Mouse (Mus musculus) embryo, embryonic 11.5 days (tissue): ENCODE measurements around the gene Efhd1.
A peak's percentile ranks its signal among the peaks of the same experiment; 100 is the strongest.

Experiments used
- DNase-seq: peaks from one replicate; pipeline ENCODE4 v3.0.0-alpha.2; 2012; ENCODE audit warnings: low read depth, low spot score

Gene Efhd1

DNA sequence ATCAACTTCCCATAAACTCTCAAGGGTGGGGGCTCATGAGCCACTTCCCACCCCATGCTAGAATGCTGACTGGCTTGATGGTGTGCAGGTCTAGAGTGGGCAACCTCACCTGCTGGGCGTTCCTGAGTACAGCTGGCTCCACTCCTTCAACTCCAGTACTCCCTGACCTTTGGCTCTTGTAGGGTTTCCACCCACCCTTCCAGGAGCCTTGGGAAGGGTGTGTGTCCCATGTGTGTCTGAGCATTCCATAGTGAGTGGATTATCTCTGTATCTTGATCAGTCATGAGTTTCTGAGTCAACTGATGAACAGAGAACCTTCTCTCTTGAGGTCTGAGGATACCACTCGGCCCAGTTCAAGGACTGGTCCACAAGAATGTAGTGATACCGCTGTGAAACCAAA lies 44.8 kb downstream of the Efhd1 start:
- no peak for DNase-seq

DNA sequence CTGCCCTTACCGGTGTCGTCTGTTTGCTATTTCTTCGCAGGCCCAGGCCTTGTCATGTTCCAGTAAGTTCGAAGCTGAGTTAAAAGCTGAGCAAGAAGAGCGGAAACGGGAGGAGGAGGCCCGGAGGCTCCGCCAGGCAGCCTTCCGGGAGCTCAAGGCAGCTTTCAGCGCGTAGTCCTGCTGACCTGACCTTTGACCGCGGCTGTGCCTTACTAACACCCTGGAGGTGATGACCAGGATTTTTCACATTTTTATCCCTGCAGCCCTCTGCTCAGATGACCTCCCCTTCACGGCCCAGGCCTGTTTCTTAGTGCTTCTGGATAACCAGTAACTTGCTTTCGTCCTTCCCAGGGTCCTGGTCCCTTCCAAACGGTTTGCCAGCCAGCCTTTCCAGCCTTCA lies 45.5 kb downstream of the Efhd1 start:
- DNase-seq = no peak

DNA sequence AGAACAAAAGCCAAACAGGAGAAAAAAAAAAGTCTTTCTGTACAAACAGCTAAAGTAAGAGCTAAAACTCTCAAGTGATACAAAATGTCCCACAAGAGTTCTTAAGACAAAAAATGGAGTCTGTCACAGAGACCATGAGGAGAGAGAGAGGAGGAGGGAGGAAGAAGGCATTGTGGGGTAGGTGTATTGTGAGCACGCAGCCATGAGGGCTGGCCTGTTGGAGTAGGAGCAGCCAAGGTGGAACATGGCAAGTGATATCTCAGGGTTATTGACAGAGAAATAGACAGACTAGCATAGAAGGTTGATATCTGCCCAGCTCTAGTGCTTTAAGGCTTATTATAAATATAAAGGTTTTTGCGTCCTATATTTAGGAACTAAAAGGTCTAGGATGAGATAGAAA lies 48.5 kb downstream of the Efhd1 start:
- no peak for DNase-seq

DNA sequence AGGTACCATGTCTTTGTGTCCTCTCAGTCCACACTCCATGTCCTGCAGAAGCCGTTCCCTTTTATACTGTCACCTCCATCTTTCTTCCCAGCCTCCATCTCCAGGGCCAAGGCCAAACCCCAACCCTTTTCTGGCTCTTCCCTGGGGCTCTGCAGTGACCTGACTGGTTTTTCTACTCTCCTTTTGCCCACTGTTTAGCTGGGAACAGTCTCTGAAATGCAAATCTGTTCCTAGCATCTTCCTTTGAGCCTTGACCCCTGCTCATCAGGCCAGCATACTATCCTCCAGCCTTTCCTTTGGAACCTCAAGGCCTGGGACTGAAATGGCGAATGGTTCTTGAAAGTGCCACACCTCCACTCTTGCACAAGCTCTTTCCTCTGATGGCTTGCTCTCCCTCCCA lies 49.0 kb downstream of the Efhd1 start:
- DNase-seq = no peak

DNA sequence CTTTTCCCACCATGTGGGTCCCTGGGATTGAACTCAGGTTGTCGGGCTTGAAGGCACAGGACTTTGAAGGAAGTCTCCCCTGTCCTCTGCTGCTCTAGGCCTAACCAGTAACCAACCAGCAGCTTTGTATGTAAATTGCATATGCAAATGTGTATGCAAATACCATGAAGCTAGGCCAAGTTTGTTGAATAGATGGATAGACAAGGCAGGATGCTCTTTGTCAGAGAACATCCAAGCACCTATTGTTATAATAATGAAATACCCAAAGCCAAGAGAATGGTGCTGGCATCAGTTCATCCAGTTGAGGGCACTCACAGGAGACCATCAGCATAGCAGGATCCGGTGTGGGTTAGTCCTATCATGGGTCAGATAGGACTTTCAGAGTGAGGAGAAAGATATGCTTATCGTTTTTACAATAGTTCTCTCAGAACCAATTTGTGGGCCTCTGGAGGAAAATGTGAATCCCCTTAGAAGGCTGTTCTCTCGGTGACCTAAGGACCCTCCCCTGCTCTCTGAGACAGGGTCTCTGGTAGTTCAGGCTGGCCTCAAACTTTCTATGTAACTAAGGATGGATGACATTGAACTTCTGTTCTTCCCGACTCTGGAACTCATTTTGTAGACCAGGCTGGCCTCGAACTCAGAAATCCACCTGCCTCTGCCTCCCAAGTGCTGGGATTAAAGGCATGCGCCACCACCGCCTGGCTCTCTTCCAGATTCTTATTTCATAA lies 49.8 kb downstream of the Efhd1 start:
- DNase-seq = no peak

DNA sequence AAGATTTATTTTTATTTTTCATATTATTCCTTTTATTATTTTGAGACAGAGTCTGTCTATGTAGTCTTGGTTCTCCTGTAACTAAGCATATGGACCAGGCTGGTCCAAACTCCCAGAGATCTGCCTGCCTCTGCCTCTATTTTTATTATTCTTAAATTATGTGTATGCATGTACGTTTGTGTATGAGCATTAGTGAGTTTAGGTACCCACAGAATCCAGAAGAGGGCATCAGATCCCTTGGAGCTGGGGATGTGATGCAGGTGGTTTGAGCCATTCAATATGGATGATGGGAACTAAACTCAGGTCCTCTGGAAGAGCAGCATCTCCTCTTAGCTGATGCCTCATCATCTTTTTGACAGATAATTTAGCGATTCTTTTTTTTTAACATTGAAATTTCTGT lies 51.3 kb downstream of the Efhd1 start:
- DNase-seq = no peak

DNA sequence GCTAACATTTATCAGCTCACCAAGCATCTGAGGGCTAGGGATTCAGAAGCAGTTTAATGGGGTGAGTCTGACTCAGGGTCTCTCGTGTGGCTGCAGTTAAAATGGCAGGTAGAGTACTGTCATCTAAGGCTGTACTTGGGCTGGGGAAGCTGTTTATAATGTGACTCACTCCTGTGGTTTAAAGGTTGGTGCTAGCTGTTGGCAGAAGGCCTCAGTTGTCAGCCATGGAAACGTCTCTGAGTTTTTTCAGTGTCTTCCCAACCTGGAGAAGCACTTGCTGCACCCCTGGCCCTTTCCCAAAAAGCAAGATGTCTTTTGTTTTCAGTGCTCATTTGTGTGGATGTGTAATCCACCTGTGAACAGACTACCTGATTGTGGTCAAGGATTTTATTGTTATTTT lies 51.7 kb downstream of the Efhd1 start:
- DNase-seq = no peak

DNA sequence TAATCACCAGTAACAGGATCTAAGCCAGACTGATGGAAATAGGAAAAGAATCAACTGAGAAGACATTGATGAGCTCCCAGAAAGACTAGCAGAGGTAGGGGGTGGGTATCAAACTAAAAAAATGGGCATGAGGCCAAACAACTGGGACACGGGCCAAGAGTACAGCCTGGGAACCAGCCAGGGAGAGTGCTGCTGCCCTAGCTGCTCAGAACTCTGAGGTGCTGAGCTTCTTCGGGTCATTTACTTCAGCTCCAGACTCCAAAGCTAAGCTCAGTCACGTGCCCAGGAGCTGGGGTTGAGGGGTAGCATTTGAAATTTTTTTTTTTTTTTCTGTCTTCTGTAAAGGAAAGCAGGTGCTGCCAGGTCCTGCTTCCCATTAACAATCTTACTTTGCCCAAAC lies 52.5 kb downstream of the Efhd1 start:
- DNase-seq = no peak

DNA sequence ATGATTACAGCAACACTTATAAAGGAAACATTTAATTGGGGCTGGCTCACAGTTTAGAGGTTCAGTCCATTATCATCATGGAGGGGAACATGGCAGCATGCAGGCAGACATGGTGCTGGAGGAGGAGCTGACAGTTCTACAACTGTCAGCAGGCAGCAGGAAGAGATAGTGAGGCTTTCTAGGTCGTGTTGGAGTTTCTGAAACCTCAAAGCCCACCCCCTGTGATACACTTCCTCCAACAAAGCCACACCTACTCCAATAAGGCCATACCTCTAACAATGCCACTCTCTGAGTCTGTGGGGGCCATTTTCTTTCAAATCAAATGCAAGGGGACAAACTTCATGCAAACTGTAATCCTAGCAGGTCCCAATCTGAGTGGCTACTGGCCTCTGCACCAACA lies 56.9 kb downstream of the Efhd1 start:
- no peak for DNase-seq

DNA sequence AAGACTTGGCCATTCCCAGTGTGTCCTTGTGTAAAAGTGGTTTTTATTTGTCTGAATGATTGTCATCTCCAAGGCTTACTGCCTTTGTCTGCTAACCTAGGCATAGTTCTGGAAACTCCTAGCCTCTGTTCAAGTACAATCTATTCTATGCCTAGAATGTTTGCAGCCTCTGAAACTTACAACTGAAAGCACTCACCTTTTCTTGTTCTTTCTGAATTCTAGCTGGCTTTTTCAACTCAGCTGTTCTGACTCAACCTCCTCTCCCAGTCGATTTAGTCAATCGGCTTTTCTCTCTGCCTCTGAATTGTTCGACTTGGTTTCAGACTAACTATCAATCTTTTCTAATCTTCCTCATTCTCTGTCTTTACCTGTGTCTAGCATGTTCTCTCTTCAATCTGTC lies 58.6 kb downstream of the Efhd1 start:
- no peak for DNase-seq

DNA sequence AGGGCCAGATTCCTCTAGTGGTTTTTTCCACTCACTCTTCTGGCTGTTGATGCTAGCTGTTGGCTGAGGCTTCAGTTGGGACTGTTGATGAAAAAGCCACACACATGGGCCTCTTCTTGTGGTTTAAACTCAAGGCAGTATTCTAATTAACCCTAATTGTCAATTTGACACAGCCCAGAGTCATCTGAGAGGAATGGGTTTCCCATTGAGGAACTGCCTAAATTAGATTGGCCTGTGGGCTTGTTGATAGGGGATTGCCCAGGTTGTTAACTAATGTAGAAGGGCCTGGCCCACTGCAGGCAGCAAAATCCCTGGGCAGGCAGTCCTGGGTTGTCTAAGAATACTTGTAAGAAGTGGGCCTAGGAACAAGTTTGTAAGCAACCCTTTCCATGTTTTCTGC lies 60.5 kb downstream of the Efhd1 start:
- no peak for DNase-seq

DNA sequence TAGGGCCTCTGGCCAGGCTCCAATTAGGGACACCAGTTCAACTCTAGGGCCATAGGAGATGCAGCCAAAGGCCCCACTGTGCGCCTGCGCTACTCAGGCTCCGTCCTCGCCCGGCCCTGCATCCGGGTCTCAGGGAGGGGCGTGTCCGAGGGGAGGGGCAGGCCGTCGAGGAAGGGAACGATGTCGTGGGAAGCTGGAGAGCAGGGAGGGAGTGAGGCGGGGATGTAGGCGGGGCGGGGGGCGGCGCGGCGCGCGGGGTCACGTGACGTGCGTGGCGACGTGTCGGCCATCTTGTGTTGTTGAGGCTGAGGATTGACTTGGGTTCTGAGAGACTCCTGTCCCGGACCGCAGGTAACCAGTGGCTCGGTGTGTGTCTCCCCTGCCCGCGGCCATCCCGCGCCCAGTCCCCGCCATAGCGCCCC lies 62.6 kb downstream of the Efhd1 start, which contains the start of gene Gigyf2:
Gene Gigyf2 (plus strand): TSS at position 257 of the 422 bp plus-strand sequence.
- DNase-seq = peak; percentile 93

DNA sequence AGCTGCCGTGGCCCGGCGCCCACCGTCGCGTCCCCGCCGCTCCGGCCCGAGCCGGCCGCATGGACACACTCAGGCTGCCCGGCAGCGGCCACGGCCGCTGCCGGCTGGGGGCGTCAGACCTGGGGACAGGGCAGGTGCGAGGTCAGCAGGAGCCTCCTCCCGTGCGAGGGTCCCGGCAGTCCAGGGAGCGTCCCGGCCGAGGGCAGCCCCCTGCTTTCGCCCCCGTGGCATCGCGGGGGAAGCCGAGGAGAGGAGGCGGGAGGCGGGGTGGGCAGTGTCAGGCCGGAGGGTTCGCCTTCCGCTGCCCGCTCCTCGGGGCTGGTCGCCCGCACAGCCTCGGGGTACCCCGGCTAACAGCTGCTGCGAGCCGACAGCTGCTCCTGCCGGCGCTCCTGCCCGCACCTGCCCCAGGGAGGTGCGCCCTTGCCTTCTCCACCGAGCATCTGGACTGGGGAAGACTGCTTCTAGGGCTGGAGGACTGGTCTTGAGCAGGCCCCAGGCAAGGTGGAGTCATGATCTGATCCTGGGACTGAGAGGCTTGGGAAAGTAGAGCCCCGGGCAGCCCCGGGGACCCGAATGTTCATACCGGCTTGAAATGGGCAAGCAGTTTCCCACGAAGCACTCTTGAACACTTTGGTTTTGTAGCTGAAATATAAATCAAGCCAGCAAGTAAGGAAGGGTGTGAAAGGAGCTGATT lies 63.1 kb downstream of the Efhd1 start:
- DNase-seq = peak; percentile 22

DNA sequence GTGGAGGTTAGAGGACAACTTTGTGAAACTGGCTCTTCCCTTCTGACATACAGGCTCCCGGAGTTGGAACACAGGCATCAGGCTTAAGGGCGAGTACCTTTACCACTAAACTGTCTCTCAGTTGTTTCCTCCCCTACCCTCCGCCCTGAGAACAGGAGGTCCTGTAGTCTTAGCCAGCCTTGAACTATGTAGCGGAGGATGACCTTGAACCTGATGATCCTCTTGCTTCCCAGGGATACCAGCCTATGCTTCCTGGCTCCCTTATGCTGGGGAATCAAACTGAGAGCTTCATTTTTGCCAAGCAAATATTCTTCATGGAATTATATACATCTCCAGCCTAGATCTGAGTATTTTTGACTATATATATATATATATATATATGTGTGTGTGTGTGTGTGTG lies 67.6 kb downstream of the Efhd1 start:
- DNase-seq = no peak

DNA sequence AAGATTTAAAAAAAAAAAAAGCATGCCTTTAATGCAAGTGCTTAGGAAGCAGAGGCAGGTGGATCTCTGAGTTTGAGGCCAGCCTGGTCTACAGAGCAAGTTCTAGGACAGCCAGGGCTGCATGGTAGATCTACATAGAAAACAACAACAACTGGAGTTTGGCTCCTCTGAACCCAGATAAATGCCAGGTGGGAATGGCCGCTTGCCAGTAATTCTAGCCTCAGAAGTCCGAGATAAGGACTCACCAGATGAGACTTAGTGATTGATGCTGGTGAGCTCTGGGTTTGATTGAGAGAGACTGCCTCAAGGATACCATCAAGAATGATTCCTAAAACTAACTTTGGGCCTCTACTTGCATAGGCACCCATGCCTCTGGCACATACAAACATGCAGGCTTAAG lies 86.4 kb downstream of the Efhd1 start:
- DNase-seq = no peak

DNA sequence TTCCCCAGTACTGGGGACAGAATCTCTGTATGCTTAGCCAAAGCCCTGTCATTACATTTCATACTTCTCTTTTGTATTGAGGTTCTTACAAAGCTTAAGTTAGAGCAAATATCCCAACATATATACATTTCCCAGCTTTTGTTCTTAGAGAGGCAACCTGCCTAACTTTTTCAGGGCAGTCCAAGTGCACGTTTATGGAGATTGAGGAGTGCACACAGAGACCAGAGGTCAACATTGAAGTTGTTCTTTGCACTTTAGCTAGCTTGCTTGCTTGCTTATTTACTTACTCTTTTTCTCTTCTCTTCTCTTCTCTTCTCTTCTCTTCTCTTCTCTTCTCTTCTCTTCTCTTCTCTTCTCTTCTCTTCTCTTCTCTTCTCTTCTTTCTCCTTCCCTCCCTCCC lies 96.1 kb downstream of the Efhd1 start:
- DNase-seq = no peak
